Mouse (Mus musculus): ENCODE data around the gene Prkra.
"Not testable (repeated sequence)": the region's sequence is repeated elsewhere in the genome, so short reads cannot be mapped to it uniquely, and the experiment has no call there.

Gene Prkra

DNA sequence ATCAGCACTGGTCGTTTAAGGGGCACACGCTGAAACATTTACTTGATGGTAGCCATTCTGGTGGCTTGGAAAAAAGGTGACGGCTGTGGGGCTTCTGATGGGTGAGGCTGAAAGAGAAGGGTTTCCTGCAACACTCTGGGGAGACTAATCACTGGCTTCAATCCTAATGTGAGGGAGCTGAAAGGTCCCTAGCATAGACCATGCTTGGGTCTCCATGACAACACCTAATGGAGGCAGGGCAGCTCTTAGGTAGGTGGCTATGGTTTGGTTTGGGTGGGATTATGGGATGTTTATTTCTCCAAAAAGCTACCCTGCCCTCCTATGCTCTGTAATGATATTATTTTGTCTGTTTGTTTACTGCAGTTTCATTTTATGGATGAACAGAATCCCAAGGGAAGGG lies 7.6 kb upstream of the Prkra start:
- DNase-seq (ENCODE audit: low read depth): no peak

DNA sequence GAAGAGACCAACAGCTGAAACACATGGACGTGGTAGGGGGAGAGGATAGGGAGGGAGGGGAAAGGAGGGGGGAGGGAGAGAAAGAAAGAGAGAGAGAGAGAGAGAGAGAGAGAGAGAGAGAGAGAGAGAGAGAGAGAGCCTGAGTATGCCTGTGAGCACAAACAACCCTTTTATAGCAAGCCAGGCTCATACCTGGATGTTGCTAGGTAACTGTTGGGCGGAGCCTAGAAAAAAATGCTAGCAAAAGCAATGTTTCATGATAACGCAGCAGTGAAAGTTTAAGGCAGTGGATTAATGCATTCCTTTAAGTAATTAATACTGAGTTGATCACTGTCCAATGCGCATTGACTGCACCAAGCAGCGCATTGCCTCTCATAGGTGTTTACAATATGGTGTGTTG lies 6.8 kb upstream of the Prkra start:
- DNase-seq (ENCODE audit: low read depth): no peak

DNA sequence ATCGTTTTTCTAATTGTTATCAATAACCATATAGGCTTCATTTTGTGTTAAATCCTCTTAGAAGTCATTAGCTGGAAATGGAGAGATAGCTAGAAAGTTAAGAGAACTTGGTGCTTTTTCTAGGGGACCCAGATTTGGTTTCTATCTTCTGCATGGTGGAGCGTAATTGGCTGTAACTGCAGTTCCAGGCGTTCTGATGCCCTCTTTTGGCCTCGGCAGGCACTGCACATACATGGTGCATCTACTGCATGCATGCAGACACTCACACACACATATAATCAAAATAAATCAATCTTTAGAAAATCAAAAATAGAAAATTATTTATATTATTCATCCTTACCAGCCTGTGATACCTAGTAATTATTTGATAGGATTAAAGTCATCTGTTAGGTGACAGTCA lies 5.3 kb upstream of the Prkra start:
- no peak for DNase-seq (ENCODE audit: low read depth)

DNA sequence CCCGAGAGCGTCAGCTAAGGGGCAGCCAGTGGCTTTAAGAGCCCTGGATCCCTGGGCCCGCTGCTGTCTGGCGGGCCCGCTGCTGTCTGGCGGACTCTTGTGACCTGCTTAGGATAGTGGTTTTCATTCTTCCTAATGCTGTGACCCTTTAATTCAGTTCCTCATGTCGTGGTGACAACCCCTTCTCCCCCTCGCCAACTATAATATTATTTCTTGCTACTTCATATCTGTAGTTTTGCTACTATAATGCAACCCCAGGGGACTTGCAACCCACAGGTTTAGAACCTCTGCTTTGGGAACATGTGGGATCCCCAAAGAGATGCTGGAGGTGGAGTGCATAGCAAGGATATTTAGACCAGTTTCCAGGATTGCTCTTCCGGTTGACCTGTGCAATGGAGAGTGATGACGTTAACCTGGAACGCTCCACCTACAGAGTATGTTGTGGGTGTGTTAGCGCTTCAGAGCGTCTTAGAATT lies 889 bp upstream of the Prkra start:
- no peak for DNase-seq (ENCODE audit: low read depth)

DNA sequence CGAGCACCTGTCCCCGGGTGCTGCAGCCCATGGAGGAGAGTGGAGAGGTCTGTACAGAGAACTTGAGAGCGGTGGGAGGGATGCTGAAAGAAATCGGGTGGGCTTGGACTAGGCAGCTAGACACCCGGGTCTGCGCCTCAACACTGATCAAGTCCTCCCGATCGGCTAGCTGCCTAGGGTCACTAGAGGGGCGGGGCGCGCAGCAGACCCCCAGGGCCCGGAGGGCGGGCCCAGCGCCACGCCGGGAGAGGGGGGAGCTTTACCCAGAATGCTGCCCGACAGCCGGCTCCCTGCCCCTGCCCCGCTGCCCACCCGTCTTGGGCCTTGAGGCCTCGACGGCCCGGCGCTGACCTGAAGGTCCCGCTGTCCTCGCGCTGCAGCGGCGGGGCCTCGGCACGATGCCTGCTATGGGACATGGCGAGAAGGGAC lies 360 bp downstream of the Prkra start:
- no peak for DNase-seq (ENCODE audit: low read depth)

DNA sequence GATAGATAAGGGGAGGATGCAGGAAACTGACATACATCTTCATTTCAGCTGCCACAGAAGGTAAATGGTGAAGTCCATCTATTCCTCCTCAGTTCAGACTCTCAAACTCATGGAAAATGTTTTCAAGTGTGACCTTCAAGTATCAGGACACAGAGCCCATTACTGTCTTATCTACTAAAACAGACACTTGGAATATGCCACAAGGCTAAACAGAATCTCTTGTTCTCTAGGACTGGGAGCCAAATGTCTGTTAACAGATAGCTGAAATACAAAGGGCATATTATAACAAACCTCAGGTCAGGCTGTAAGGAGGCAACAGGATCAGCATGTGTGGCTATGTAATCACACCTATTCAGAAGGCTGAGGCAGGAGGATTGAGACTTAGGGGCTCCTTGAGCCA lies 4.0 kb downstream of the Prkra start:
- DNase-seq (ENCODE audit: low read depth): no peak

DNA sequence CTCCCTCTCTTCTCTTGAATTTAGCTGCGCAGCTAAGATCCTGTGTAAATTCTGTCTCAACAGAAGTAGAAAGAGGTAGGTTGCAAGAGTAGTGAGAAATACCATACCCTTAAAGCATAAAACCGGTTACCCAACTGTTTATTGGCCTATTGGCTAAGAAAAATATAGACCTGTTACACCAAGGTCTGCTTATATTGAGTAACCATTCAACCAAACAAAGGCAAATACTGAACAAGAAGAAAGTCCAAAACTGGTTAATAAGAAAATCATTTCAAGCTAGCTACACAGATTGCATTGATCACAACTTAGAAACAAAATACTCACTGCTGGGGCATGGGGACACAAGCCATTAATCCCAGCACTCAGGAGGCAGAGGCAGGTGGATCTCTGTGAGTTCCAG lies 8.2 kb downstream of the Prkra start:
- DNase-seq (ENCODE audit: low read depth): no peak

DNA sequence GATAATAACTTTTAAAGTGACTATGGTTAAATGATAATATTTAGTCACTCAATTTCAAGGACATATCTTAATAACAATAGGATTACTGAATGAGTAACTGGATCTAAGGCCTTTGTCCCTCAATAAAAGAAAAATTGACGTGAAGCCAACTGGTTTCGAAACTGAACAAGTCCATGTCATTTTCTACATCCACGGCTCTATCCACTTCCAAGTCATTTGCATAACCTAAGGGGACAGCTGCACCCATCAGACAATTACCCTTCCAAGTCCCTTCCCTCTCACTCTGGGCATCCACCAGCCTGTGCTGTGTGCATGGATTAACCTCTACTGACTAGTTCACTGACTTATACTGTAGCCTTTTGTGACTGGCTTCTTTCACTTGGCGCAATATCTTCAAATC lies 16.2 kb downstream of the Prkra start:
- DNase-seq (ENCODE audit: low read depth): no peak

DNA sequence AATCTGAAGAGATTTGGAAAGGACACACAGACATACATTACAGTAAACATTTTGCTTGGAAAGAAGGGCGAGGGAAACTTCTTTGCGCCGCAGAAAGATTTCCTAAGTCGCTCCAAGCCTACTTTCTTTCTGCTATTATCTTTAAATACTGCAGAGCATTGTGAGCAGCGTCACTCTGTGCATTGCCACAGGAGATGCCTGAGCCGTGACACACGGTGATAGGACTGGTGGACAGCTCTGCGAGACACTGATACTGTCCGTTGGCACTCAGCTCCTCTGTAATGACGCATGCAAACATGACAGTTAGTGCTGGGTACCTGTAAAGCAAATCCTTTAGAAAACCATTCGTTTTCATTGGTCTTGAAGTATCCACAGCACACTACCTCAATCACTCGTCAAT lies 17.5 kb downstream of the Prkra start:
- no peak for DNase-seq (ENCODE audit: low read depth)

DNA sequence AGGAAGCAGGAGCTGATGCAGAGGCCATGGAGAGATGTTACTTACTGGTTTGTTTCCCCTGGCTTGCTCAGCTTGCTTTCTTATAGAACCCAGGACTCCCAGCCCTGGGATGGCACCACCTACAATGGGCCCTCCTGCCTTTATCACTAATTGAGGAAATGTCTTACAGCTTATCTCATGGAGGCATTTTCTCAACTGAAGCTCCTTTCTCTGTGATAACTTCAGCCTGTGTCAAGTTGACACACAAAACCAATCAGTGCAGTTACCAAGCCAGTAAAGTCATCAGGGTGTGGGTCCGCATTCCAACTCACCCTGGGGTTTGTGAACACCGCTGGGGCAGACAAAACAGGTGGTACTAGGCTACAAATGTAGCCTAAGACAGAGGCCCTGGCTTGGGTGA lies 25.5 kb downstream of the Prkra start:
- DNase-seq (ENCODE audit: low read depth): not testable (repeated sequence)

DNA sequence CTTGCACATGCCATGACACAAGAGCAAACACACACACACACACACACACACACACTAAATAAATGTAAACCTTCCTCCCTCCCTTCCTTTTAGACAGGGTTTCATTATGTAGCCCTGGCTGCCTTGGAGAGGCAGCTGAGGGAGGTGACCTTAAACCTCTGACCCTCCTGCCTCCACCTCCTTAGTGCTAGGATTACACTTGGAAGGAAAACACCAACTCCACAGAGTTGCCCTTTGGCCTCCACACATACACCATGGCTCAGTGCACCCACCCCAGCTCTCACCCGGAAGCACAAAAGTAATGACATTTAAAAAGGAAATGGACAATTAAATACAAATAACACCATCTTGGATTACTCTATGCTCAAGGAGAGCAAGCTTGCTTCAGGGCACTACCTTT lies 26.1 kb downstream of the Prkra start:
- DNase-seq (ENCODE audit: low read depth): no peak

DNA sequence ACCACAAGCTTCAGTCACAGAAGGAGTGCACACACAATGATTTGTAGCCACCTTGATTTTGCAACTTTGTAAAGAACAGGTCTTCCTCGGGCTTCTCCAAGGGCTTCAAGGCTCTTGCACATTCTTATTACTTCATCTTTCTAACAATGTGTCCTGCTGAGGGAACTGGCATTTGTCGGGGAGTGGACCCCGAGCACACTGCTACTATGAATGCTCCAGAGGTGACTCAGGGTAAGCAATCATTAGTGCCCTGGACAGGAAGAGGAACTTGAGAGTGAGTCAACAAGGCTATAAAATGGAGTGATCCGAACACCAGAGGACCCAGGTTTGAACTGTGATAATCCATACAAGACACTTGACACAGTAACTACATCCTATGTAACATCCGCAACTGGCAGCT lies 27.6 kb downstream of the Prkra start:
- no peak for DNase-seq (ENCODE audit: low read depth)

DNA sequence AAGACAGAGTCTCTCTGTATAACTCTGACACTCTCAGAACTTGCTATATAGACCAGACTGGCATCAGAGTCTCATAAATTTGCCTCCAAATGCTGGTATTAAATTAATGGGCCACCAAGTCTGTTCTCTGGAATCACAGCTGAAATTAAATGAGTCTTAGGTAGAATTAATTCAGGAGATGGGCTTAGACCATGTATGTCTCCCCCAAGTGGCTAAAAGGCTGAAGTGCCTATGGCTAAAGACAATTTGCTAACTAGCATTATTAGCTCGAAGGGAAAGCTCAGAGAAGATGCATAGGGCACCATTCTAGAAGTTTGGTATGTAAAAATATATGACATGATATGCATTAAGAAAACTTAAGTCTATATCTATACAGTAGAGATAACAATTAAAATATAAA lies 29.7 kb downstream of the Prkra start:
- DNase-seq (ENCODE audit: low read depth): no peak

DNA sequence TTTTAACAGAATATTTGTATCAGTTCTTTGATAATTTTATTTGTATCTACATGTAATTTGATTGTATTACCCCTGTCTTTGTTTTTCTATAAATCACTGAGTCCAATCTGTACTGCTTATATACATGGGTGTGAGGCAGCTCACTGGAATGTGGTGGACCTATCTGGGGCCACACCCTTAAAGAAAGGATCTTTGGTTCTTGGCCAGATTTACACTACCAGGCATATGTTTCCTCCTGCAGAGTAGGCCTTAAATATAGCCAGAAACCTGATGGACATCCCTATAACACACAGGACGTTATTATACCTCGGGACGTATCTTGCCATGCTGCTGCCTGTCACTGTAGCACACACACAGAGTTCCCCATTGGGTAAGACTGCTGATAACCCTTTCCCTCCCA lies 35.8 kb downstream of the Prkra start:
- DNase-seq (ENCODE audit: low read depth): no peak

DNA sequence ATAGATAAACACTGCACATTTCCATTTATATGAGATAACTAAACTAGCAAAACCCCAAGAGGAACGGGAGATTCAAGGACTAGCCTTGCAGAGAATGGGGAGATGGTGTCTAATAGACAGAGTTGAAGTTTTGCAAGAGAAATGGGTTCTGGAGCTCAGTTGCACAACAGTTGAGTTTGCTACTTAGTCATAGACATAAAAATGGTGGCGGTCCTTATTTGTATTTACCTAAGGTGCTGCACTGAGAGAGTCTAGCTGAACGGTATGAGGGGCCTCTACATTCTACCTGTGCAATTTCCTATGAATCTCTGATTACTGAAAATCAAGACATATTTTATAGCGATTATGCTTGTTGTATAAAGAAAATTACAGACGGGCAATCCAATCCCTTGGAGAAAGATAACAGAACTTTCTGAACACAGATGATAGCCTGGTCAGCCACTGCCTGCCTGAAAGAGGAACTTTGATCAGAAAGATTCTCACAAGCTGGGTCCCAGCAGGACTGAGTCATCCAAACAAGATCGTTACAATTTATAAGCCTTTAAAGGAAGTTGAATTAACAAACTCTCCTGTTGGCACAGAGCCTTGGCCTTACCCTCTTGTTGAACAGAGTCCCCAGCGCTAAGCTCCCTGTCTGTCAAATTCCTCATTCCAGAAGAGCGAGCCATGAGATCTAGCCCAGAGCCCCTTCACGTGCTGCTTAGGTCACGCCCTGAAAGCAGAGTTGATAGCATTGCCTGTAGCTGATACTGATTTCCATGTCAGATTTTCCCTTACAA lies 37.3 kb downstream of the Prkra start:
- DNase-seq (ENCODE audit: low read depth): no peak

DNA sequence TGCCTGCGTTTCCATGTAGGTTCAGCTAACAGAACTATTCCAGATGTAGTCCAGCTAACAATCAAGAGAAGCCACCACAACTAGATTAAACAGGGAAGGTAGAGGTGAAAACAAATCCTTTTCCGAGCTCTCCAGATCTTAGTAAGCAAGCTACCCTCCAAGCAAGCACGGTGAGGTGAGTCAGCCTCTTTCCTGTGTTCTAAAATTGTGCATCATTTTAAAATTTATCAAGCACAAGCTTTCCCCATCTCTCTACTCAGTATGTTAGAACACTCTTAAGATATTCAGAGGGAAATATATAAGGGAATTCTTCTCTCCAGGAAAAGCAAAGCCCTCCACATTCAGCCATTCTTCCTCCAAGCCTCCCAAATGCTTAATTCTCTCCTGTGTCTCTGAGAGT lies 41.1 kb downstream of the Prkra start:
- DNase-seq (ENCODE audit: low read depth): no peak

DNA sequence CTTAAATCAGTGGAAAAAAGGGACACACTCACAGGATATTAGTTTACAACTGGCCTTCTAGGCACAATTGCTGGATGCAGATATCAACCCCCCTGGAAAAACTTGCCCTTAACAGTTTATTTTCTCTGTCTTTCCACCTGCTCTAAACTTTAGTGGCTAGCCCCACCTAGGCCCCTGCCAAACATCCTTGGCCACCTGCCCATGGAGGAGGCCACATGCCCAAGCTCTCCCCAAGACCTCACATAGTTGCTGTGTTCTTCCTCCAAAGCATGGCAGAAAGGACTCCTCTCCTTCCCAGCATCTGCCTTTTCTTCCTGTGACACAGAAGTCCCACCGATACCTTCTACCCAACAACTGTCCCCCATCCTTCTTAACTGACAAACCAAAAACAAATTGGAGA lies 45.6 kb downstream of the Prkra start:
- DNase-seq (ENCODE audit: low read depth): no peak

DNA sequence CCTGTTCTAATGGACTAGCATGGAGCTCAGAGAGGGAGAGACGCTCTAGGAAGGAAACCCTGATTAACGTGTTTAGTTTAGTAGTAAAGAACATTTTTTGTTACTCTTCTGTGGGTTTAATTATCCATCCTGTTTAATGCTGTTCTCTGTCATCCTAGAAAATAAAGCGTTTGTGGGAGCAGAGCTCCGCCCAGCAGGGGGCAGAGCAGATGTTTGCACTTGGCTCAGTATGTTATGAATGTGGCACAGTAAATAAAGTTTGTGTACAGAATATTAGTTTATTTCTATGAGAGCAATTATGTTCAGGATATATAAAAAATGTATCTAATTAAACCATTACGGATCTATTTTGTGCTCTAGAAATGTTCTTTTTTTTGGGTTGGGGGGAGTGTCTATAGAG lies 48.6 kb downstream of the Prkra start:
- no peak for DNase-seq (ENCODE audit: low read depth)

DNA sequence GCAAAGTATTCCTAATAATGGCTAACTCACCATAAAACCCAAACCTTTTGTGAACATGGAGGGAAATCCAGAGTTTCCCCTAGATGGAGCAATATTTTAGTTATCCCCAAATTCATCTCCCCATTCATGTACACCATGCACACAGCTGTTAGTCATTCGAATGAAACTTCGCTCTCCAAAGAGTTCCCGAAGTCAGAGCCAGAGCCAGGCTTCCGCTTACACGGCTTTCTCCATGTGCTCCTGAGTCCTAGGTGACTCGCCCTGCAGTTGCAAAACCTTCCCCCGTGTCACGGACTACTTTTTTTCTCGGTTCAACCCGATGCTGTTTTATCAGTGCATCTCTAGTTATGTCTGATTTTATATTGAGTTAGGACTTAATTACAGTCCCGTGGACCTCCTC lies 50.3 kb downstream of the Prkra start:
- DNase-seq (ENCODE audit: low read depth): no peak

DNA sequence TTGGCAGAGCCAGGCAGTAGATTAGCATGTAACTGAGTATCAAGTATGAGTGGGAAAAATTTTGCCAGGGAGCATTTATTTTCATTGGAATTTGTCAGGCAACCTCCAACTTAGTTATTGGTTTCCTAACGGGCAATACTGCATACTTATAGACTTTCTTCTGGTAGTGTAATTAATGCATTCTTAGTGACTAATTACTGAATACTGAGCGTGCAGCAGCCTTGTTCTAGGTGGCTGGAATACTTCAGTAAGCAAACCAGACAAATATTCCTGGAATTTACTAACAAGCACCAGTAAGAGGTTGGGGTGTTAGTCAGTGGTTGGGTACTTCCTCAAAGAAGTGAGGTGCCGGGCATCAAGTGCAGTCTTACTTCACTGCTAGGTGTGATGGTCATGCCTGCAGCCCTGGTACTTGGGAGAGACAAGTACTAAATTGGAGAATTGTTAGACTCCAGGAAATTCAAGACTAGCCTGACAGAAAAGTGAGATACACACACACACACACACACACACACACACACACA lies 55.4 kb downstream of the Prkra start:
- DNase-seq (ENCODE audit: low read depth): no peak

DNA sequence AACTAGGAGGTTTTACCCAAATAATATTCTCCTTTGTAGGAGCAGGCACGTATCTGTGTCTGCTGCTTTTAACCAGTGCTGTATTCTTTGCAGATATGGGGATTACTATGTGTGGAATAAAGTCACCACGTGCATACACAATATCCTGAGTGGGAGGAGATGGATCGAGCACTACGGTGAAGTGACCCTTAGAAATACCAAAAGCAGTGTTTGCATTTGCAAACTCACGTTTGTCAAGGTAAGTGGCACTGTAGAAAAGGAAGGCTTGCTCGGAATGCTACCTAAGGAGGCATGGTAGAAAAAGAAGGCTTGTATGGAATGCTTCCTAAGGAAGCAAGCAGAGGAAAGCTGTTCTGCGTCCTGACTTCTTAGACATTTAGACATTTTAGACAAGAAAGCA lies 57.6 kb downstream of the Prkra start:
- no peak for DNase-seq (ENCODE audit: low read depth)

DNA sequence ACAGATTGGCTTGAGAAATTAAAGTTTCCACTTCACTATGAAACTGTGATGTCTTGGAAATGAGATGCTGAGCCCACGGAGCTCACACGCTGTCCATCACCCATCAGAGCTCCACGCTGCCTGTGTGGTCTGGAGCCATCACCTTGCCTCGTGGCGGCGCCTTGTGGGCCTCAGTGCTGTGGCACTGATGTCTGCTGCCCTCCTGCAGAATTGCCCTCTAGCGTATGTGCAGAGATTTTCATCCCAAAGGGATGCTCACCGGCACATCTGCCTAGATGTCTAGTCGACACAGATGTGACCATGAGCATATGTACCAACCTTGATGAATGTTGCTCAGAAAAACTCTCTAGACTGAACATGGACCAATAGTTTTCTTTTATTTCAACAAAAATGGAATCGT lies 60.9 kb downstream of the Prkra start:
- no peak for DNase-seq (ENCODE audit: low read depth)

DNA sequence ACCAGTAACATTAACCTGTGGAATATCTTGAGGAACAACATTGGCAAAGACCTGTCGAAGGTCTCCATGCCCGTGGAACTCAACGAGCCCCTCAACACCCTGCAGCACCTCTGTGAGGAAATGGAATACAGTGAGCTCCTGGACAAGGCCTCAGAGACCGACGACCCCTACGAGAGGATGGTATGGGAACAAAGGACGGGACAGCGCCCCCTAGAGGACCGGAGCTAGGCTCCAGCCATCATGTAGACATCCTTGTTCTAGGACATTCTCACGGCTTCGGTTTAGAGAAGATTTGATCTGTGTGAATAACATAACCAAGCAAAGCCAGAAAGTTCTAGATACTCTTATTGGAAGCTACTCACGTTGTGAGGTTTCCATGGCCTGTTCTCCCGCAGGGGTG lies 62.7 kb downstream of the Prkra start:
- DNase-seq (ENCODE audit: low read depth): no peak
